Mouse (Mus musculus): ENCODE measurements around the gene Pdcd6ip. TPM values are rescaled to one million over a fixed set of nuclear protein-coding genes. Genes with fewer than 3 reads are reported as not detected.

Gene Pdcd6ip
- polyA plus RNA-seq, 1 experiment: not detected

- TF ChIP-seq CTCF (IDR thresholded peaks at IDR 0.05; ENCODE audit: insufficient read depth, low read depth, low read length): no peak
- no peak for TF ChIP-seq POLR2A (IDR thresholded peaks at IDR 0.05; ENCODE audit: insufficient read depth, low read depth, low read length)
- peaks cover 11% of the 10 kb centered on the region for H3K4me1 ChIP-seq (ENCODE audit: control insufficient read depth, insufficient read depth, low read length)
- 61% methylated on average over 7 of the region's 7 CpGs for WGBS
- no peak overlapping the region for H3K4me3 ChIP-seq (ENCODE audit: insufficient read depth, low read depth, low read length)
- no peak overlapping the region for H3K27ac ChIP-seq (ENCODE audit: insufficient read depth, low read depth, low read length)
Measured at GRCm38 (mm10) chr9:113610776-113611175, 97.3 kb downstream of the Pdcd6ip start.

- TF ChIP-seq CTCF (IDR thresholded peaks at IDR 0.05; ENCODE audit: insufficient read depth, low read depth, low read length) (no peak), POLR2A (IDR thresholded peaks at IDR 0.05; ENCODE audit: insufficient read depth, low read depth, low read length) (no peak)
- Histone ChIP-seq H3K27ac (ENCODE audit: insufficient read depth, low read depth, low read length) (no peak overlapping the region), H3K4me1 (ENCODE audit: control insufficient read depth, insufficient read depth, low read length) (peaks cover 8% of the 10 kb centered on the region; the same call in 1 of the 2 replicates), H3K4me3 (ENCODE audit: insufficient read depth, low read depth, low read length) (no peak overlapping the region)
Measured at GRCm38 (mm10) chr9:113602140-113602539, 105.9 kb downstream of the Pdcd6ip start.

Other genes with a start within 250 kb of the Pdcd6ip start
- gene Clasp2, start 33.2 kb upstream of the Pdcd6ip start, polyA plus RNA-seq (2012; ENCODE audit: insufficient read depth, insufficient read length, low replicate concordance, missing spikeins): 163 TPM in 1 of 2 replicates, not detected in the other
- not detected in 2 replicates for gene Ubp1, start 222.7 kb upstream of the Pdcd6ip start, polyA plus RNA-seq (2012; ENCODE audit: insufficient read depth, insufficient read length, low replicate concordance, missing spikeins)

Measured in olfactory bulb, adult 2 months (tissue).